ENCODE assay signal across 35 mouse cellular contexts in the genomic region with DNA sequence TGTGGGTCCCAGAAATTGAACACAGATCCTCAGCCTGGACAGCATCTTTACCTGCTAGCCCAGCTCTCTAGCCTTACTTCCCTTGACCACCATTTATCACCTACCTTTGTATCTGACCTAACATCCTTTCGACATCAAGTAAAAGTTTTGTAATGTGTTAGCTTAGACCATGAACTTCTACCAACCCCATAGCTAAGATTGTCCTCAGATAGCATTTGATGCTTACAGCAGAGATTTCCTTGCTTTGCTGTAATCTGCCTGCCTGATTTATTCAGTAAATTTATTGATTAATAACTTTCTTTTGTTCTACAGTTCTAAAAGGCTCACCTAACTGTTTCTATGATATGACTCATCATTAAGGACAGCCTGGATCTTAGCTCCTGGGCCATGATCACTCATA.
"Had no signal": no experiment of that assay in that cellular context is flagged by ENCODE, and none has a peak within 500 bp of the region (broad histone marks: within the 10 kb centered on the region; RNA-seq: fewer than 3 reads in every experiment).

No protein-coding gene starts in this region.

- DNase-seq: heart, postnatal 10 days; heart, postnatal 14 days; heart, postnatal 36 days; heart, postnatal 4 days; kidney, adult 11 months; kidney, adult 18-20 months; kidney, adult 2 months; kidney, adult 8-10 months; kidney, adult 9 months; kidney, postnatal 10 days; kidney, postnatal 14 days; kidney, postnatal 25 days; kidney, postnatal 36 days; kidney, postnatal 4 days; layer of hippocampus, adult 9-11 months; layer of hippocampus, postnatal 36 days had no signal

- H3K27me3 ChIP-seq: heart, embryonic 12.5 days; heart, embryonic 13.5 days; heart, embryonic 15.5 days; hindbrain, embryonic 12.5 days; hindbrain, embryonic 13.5 days; hindbrain, embryonic 15.5 days; intestine, embryonic 15.5 days; kidney, embryonic 15.5 days had no signal

- H3K4me3 ChIP-seq: heart, embryonic 10.5 days; heart, embryonic 12.5 days; heart, embryonic 13.5 days; heart, embryonic 15.5 days; hindbrain, embryonic 10.5 days; hindbrain, embryonic 12.5 days; hindbrain, embryonic 13.5 days; hindbrain, embryonic 15.5 days; intestine, embryonic 15.5 days; kidney, embryonic 15.5 days; layer of hippocampus, adult 2 months had no signal

- H3K9ac ChIP-seq: heart, embryonic 12.5 days; heart, embryonic 13.5 days; heart, embryonic 15.5 days; hindbrain, embryonic 12.5 days; hindbrain, embryonic 13.5 days; hindbrain, embryonic 14.5 days; hindbrain, embryonic 15.5 days; intestine, embryonic 15.5 days; kidney, embryonic 15.5 days had no signal

- H3K36me3 ChIP-seq: heart, embryonic 10.5 days; heart, embryonic 12.5 days; heart, embryonic 13.5 days; heart, embryonic 15.5 days; hindbrain, embryonic 10.5 days; hindbrain, embryonic 12.5 days; hindbrain, embryonic 13.5 days; hindbrain, embryonic 15.5 days; intestine, embryonic 15.5 days; kidney, embryonic 15.5 days had no signal

- H3K9me3 ChIP-seq: heart, embryonic 10.5 days; heart, embryonic 12.5 days; heart, embryonic 13.5 days; heart, embryonic 15.5 days; hindbrain, embryonic 10.5 days; hindbrain, embryonic 12.5 days; hindbrain, embryonic 13.5 days; hindbrain, embryonic 15.5 days; intestine, embryonic 15.5 days; kidney, embryonic 15.5 days had no signal

- H3K27ac ChIP-seq: heart, embryonic 10.5 days; heart, embryonic 13.5 days; heart, embryonic 15.5 days; hindbrain, embryonic 10.5 days; hindbrain, embryonic 12.5 days; hindbrain, embryonic 13.5 days; hindbrain, embryonic 14.5 days; hindbrain, embryonic 15.5 days; hindbrain, postnatal 0 days; intestine, embryonic 15.5 days; kidney, embryonic 15.5 days; kidney, postnatal 0 days; layer of hippocampus, adult 2 months had no signal

- H3K4me1 ChIP-seq: heart, embryonic 15.5 days; hindbrain, embryonic 12.5 days; hindbrain, embryonic 15.5 days had no signal

- ATAC-seq: hindbrain, embryonic 16.5 days; hindbrain, postnatal 0 days; inflammation-experienced regulatory T-cells, adult 6 months; intestine, embryonic 15.5 days; intestine, embryonic 16.5 days; intestine, postnatal 0 days had no signal

- H3K4me2 ChIP-seq: heart, embryonic 11.5 days; heart, embryonic 12.5 days; heart, embryonic 13.5 days; heart, embryonic 15.5 days; hindbrain, embryonic 12.5 days; hindbrain, embryonic 13.5 days; hindbrain, embryonic 14.5 days; hindbrain, embryonic 15.5 days; intestine, embryonic 15.5 days; kidney, embryonic 15.5 days had no signal
